Mouse (Mus musculus) MEL (cell line): ENCODE measurements around the gene Pygo2. TPM values are rescaled to one million over a fixed set of nuclear protein-coding genes. Genes with fewer than 3 reads are reported as not detected.

Source experiments
- DNase-seq: peaks from one replicate; pipeline ENCODE4 v3.0.0; 2011; ENCODE audit warnings: low read depth, low spot score
- H3K27ac ChIP-seq: 2 replicates; pipeline ENCODE4 v1.5.1; 2012; ENCODE audit warnings: low read depth, mild to moderate bottlenecking, control low read depth, low read length, moderate library complexity; ENCODE audit not compliant: control insufficient read depth
- H3K27me3 ChIP-seq, 2 experiments: fragments of 150-350 bp in 1 of 2; sonication (generic) in 1 of 2; 2 replicates each; pipeline ENCODE4 v1.6.1; 2012; ENCODE audit warnings: low read length in 2 of 2, mild to moderate bottlenecking in 2 of 2, improper control_type of control experiment in 1 of 2, moderate library complexity in 1 of 2; ENCODE audit not compliant: insufficient read depth in 2 of 2, control insufficient read depth in 1 of 2
- H3K36me3 ChIP-seq, 2 experiments: 2 replicates each; pipeline ENCODE4 v1.6.1; 2012 to 2014; ENCODE audit warnings: low read length in 2 of 2, improper control_type of control experiment in 1 of 2, inconsistent platforms in 1 of 2, mild to moderate bottlenecking in 1 of 2; ENCODE audit not compliant: insufficient read depth in 2 of 2, control insufficient read depth in 1 of 2
- H3K4me1 ChIP-seq, 2 experiments: fragments of 150-350 bp in 1 of 2; sonication (generic) in 1 of 2; 2 replicates each; pipeline ENCODE4 v1.6.1; 2012; ENCODE audit warnings: low read length in 2 of 2, improper control_type of control experiment in 1 of 2, mild to moderate bottlenecking in 1 of 2; ENCODE audit not compliant: insufficient read depth in 2 of 2, control insufficient read depth in 1 of 2
- H3K4me3 ChIP-seq, 2 experiments: fragments of 150-350 bp in 1 of 2; sonication (generic) in 1 of 2; 2 replicates each; pipeline ENCODE4 v1.5.1; 2012; ENCODE audit warnings: low read depth in 2 of 2, low read length in 2 of 2, mild to moderate bottlenecking in 2 of 2, moderate library complexity in 2 of 2, control low read depth in 1 of 2, improper control_type of control experiment in 1 of 2; ENCODE audit not compliant: control insufficient read depth in 1 of 2, insufficient read depth in 1 of 2
- H3K79me2 ChIP-seq: 2 replicates; pipeline ENCODE4 v1.6.1; 2012; ENCODE audit warnings: mild to moderate bottlenecking, low read length, moderate library complexity; ENCODE audit not compliant: control insufficient read depth, poor library complexity, insufficient read depth
- H3K9ac ChIP-seq: 2 replicates; pipeline ENCODE4 v1.6.1; 2012; ENCODE audit warnings: low read depth, mild to moderate bottlenecking, control low read depth, low read length, moderate library complexity; ENCODE audit not compliant: control insufficient read depth, poor library complexity, severe bottlenecking
- H3K9me3 ChIP-seq: fragments of 150-350 bp; sonication (generic); replicated peaks from 2 replicates; pipeline ENCODE4 v1.6.1; 2012; ENCODE audit warnings: mild to moderate bottlenecking, low read length, improper control_type of control experiment, moderate library complexity; ENCODE audit not compliant: insufficient read depth
- BHLHE40 ChIP-seq: IDR thresholded peaks from 2 replicates; pipeline ENCODE4 v1.6.1; 2012; ENCODE audit warnings: low read depth, mild to moderate bottlenecking, inconsistent platforms, low read length, improper control_type of control experiment, borderline replicate concordance
- CTCF ChIP-seq, 3 experiments: IDR thresholded peaks in 2 of 3; conservative IDR thresholded peaks in 1 of 3; 2 replicates each; pipeline ENCODE4 v1.5.1; 2011 to 2012; ENCODE audit warnings: low read length in 3 of 3, low read depth in 2 of 3, mild to moderate bottlenecking in 2 of 3, improper control_type of control experiment in 1 of 3, inconsistent platforms in 1 of 3, mixed read lengths in 1 of 3, moderate library complexity in 1 of 3; ENCODE audit not compliant: control insufficient read depth in 1 of 3, insufficient read depth in 1 of 3, poor library complexity in 1 of 3, severe bottlenecking in 1 of 3
- JUND ChIP-seq: IDR thresholded peaks from 2 replicates; pipeline ENCODE4 v1.6.1; 2011; ENCODE audit warnings: low read depth, mild to moderate bottlenecking, improper control_type of control experiment, low read length
- MEF2A ChIP-seq: IDR thresholded peaks from 2 replicates; pipeline ENCODE4 v1.6.1; 2014; ENCODE audit warnings: low read depth, mild to moderate bottlenecking, inconsistent platforms, low read length, improper control_type of control experiment; ENCODE audit not compliant: poor library complexity, insufficient replicate concordance, severe bottlenecking; ENCODE audit errors: extremely low read depth
- RAD21 ChIP-seq: IDR thresholded peaks from 2 replicates; pipeline ENCODE4 v1.6.1; 2011; ENCODE audit warnings: mild to moderate bottlenecking, low read depth, low read length, improper control_type of control experiment
- RCOR1 ChIP-seq: IDR thresholded peaks from 2 replicates; pipeline ENCODE4 v1.6.1; 2012; ENCODE audit warnings: low read depth, mild to moderate bottlenecking, inconsistent platforms, low read length, improper control_type of control experiment
- UBTF ChIP-seq: IDR thresholded peaks from 2 replicates; pipeline ENCODE4 v1.6.1; 2012; ENCODE audit warnings: low read depth, mild to moderate bottlenecking, inconsistent platforms, low read length, improper control_type of control experiment, moderate library complexity, borderline replicate concordance; ENCODE audit not compliant: insufficient read depth
- ZC3H11A ChIP-seq: IDR thresholded peaks from 2 replicates; pipeline ENCODE4 v1.6.1; 2012; ENCODE audit warnings: low read depth, mild to moderate bottlenecking, inconsistent platforms, low read length, improper control_type of control experiment
- ZMIZ1 ChIP-seq: IDR thresholded peaks from 2 replicates; pipeline ENCODE4 v1.6.1; 2012; ENCODE audit warnings: low read depth, mild to moderate bottlenecking, inconsistent platforms, low read length, improper control_type of control experiment, moderate library complexity
- polyA plus RNA-seq, 2 experiments: library from polyadenylated mRNA; stranded (reverse) in 1 of 2; unstranded in 1 of 2; fragments of >175 nt in 1 of 2; fragments of >200 nt in 1 of 2; gene quantifications; 2 replicates each; pipeline versions ENCODE4 v1.2.1 to v1.2.4; 2012; ENCODE audit warnings: low replicate concordance in 2 of 2, low read depth in 1 of 2; ENCODE audit not compliant: insufficient read length in 2 of 2, insufficient read depth in 1 of 2, missing spikeins in 1 of 2
- total RNA-seq: library from RNA; depleted of rRNA; stranded (reverse); fragments of 300-350 nt; gene quantifications from 2 replicates; pipeline ENCODE4 v1.2.3, GENCODE M21; 2012

Pygo2 gene
- total and polyA plus RNA-seq, 3 experiments: 50.3 to 61.1 TPM; not detected in 1

GRCm38 (mm10) chr3:89406887-89407286 lies 23.1 kb upstream of the Pygo2 start:
- TF ChIP-seq ZMIZ1 (no peak), RAD21 (no peak), ZC3H11A (no peak)
- TF ChIP-seq, all 39 proteins: peak for 0
- Histone ChIP-seq H3K79me2 (peaks cover 10% of the 10 kb centered on the region), H3K9ac (no peak overlapping the region), H3K4me1 (peaks cover 0 to 6% of the 10 kb centered on the region in 2 experiments; a peak in 2 of 4 replicates), H3K36me3 (peaks cover 7 to 11% of the 10 kb centered on the region in 2 experiments; a peak in 3 of 4 replicates), H3K4me3 (no peak overlapping the region), H3K27me3 (no peaks in the 10 kb centered on the region), H3K27ac (no peak overlapping the region), H3K9me3 (no peaks in the 10 kb centered on the region)
- DNase-seq: no peak

- H3K4me3 ChIP-seq: no peak overlapping the region
- no peak overlapping the region for H3K9ac ChIP-seq
- H3K79me2 ChIP-seq: peaks cover 10% of the 10 kb centered on the region
- H3K36me3 ChIP-seq: peaks cover 9 to 14% of the 10 kb centered on the region in 2 experiments
- peaks cover 0 to 8% of the 10 kb centered on the region in 2 experiments; a peak in 2 of 4 replicates for H3K4me1 ChIP-seq
- H3K9me3 ChIP-seq: no peaks in the 10 kb centered on the region
- H3K27me3 ChIP-seq: no peaks in the 10 kb centered on the region
- DNase-seq: no peak
- no peak for TF ChIP-seq JUND
- TF ChIP-seq MEF2A: no peak
- TF ChIP-seq CTCF (IDR thresholded peaks at IDR 0.05 in 2 of 3, conservative IDR thresholded peaks at IDR 0.05 in 1 of 3; ENCODE audit: control insufficient read depth in 1 of 3, insufficient read depth in 1 of 3, low read depth in 2 of 3, low read length in 3 of 3, poor library complexity in 1 of 3, severe bottlenecking in 1 of 3): peak in 1 of 3 experiments; percentile 17; a peak in 1 of 6 replicates
- no peak for TF ChIP-seq ZC3H11A
- TF ChIP-seq, all 39 proteins: peak for 1
- no peak overlapping the region for H3K27ac ChIP-seq
These were observed 21.6 kb upstream of the Pygo2 start for GRCm38 (mm10) chr3:89408448-89408847.

- Histone ChIP-seq H3K27me3 (no peaks in the 10 kb centered on the region), H3K27ac (no peak overlapping the region), H3K79me2 (peaks cover 10% of the 10 kb centered on the region), H3K9me3 (no peaks in the 10 kb centered on the region), H3K4me1 (peaks cover 0 to 8% of the 10 kb centered on the region in 2 experiments; a peak in 2 of 4 replicates), H3K9ac (no peak overlapping the region), H3K36me3 (peaks cover 7 to 14% of the 10 kb centered on the region in 2 experiments), H3K4me3 (no peak overlapping the region)
- no peak for DNase-seq
- no peak for TF ChIP-seq RCOR1
- no peak for TF ChIP-seq UBTF
- no peak for TF ChIP-seq BHLHE40
These were observed 20.3 kb upstream of the Pygo2 start for GRCm38 (mm10) chr3:89409701-89410100.
